Mouse (Mus musculus): ENCODE measurements around the gene H2-Q6. TPM values are rescaled to one million over a fixed set of nuclear protein-coding genes. Genes with fewer than 3 reads are reported as not detected.
A peak's percentile ranks its signal among the peaks of the same experiment; 100 is the strongest.
"Not testable (repeated sequence)": the region's sequence is repeated elsewhere in the genome, so short reads cannot be mapped to it uniquely, and the experiment has no call there.

Gene H2-Q6
- 52.5 and 53.5 TPM in 2 replicates for polyA plus RNA-seq (2012; rRNA removed)

- WGBS = 1% methylated on average over 57 of the region's 66 CpGs
Observed at GRCm38 (mm10) chr17:35424624-35425416, at the start of gene H2-Q6. Gene H2-Q6, plus strand, starts transcription at chr17:35424850.

DNA sequence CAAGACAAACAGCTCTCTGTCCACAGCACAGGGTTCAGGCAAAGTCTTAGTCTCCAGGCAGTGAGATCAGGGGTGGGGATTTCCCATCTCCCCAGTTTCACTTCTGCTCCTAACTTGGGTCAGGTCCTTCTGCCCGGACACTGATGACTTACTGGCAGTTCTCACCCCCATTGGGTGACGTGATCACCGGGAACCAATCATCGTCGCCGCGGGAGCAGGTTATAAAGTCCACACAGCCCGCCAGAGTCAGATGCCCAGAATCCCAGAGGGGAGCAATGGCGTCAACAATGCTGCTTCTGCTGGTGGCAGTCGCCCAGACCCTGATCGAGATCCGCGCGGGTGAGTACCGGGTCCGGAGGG lies 45.3 kb upstream of the H2-Q6 start, which contains the start of gene H2-Q4:
H2-Q4 (plus strand) TSS at position 249 of the 360 bp plus-strand sequence.
- 0% methylated on average over 16 of the region's 16 CpGs for WGBS

More at GRCm38 (mm10) chr17:35424624-35425416, at the start of gene H2-Q6:
- DNase-seq (ENCODE audit: low read depth, low spot score) = peak; percentile 27

GRCm38 (mm10) chr17:35379729-35380451 lies 44.8 kb upstream of the H2-Q6 start:
- DNase-seq (ENCODE audit: low read depth, low spot score) = no peak
- WGBS = 1% methylated on average over 70 of the region's 70 CpGs

More for the DNA sequence above, 45.3 kb upstream of the H2-Q6 start, which contains the start of gene H2-Q4:
- DNase-seq (ENCODE audit: low read depth, low spot score) = peak; percentile 89

- 13% methylated on average over 7 of the region's 7 CpGs for WGBS
- DNase-seq (ENCODE audit: low read depth, low spot score) = not testable (repeated sequence)
Observed at GRCm38 (mm10) chr17:35389796-35390195, 34.9 kb upstream of the H2-Q6 start.

- 76% methylated on average over 2 of the region's 2 CpGs for WGBS
- not testable (repeated sequence) for DNase-seq (ENCODE audit: low read depth, low spot score)
Observed at GRCm38 (mm10) chr17:35392671-35393070, 32.0 kb upstream of the H2-Q6 start.

- 2% methylated on average over 61 of the region's 75 CpGs for WGBS
- DNase-seq (ENCODE audit: low read depth, low spot score) = not testable (repeated sequence)
Observed at GRCm38 (mm10) chr17:35393864-35394800, 30.5 kb upstream of the H2-Q6 start.

DNA sequence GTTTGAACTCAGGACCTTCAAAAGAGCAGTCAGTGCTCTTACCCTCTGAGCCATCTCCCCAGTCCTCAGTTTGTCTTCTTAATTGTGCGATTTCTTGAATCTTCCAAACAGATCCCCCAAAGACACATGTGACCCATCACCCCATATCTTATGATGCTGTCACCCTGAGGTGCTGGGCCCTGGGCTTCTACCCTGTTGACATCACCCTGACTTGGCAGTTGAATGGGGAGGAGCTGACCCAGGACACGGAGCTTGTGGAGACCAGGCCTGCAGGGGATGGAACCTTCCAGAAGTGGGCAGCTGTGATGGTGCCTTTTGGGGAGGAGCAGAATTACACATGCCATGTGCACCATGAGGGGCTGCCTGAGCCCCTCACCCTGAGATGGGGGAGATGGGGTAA lies 27.7 kb upstream of the H2-Q6 start:
- not testable (repeated sequence) for DNase-seq (ENCODE audit: low read depth, low spot score)
- 88% methylated on average over 2 of the region's 2 CpGs for WGBS

GRCm38 (mm10) chr17:35413057-35413456 lies 11.6 kb upstream of the H2-Q6 start:
- no CpG with 5 or more reads among the region's 1 CpGs for WGBS
- not testable (repeated sequence) for DNase-seq (ENCODE audit: low read depth, low spot score)

DNA sequence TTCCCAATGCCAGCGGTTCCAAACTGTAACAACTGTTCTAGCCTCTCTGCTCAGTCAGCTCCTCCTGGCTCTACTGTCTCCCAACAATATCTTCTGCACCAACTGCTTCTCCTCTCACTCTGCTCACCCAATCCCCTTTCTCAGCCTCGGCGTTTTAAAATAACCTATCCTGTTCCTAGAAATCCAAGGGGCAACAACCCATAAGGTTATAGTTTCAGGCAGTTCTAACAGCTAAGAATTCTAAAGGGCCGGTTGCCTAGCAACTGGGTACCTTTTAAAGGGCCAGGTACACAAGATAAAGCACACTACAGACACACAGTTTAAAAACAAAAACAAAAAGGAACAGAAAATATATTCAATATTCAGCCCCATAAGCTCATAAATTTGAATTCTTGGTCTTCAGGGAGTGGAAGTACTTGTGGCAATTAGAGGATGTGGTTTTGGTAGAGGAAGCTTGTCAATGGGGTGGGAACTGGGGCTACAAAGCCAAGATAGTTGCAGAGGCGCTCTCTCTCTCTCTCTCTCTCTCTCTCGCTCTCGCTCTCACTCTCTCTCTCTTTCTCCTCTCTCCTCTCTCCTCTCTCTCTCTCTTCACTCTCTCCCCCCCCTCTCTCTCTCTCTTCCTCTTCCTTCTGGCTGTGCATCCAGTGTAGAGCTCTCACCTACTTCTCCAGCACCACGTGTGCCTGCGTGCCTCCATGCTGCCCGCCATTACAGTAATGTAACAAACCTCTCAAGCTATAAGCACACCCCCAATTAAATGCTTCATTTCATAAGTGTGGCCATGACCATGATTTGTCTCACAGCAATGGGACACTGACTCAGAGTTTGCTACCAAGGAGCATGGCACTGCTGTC lies 9.1 kb upstream of the H2-Q6 start:
- 86% methylated on average over 3 of the region's 10 CpGs for WGBS

GRCm38 (mm10) chr17:35418772-35419171 lies 5.9 kb upstream of the H2-Q6 start:
- no peak for DNase-seq (ENCODE audit: low read depth, low spot score)
- 62% methylated on average over 7 of the region's 7 CpGs for WGBS

More for the DNA sequence above, 9.1 kb upstream of the H2-Q6 start:
- DNase-seq (ENCODE audit: low read depth, low spot score) = not testable (repeated sequence)

- DNase-seq (ENCODE audit: low read depth, low spot score) = not testable (repeated sequence)
- 49% methylated on average over 4 of the region's 4 CpGs for WGBS
Observed at GRCm38 (mm10) chr17:35419564-35419963, 5.1 kb upstream of the H2-Q6 start.

GRCm38 (mm10) chr17:35420206-35420810 lies 4.3 kb upstream of the H2-Q6 start:
- 14% methylated on average over 11 of the region's 11 CpGs for WGBS
- not testable (repeated sequence) for DNase-seq (ENCODE audit: low read depth, low spot score)

DNA sequence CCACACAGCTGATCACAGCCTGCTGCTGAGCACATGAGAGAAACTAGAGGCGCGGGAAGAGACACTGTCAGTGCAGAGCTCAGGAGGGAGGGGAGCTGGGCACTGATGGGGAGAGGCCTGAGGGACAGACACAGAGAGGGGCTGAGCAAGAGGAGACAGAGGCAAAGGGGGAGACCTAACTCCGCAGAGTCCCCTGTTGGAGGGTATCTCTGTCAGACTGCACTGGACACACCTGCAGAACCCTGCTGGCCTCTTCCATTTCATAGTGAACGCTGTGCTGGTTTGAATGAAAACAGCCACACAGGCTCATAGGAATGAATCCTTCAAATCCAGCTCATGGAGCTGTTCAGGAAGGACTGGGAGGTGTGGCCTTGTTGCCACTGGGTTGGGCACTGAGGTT lies 3.3 kb upstream of the H2-Q6 start:
- not testable (repeated sequence) for DNase-seq (ENCODE audit: low read depth, low spot score)
- WGBS = 95% methylated on average over 4 of the region's 4 CpGs

- DNase-seq (ENCODE audit: low read depth, low spot score) = not testable (repeated sequence)
- 91% methylated on average over 5 of the region's 5 CpGs for WGBS
Observed at GRCm38 (mm10) chr17:35422360-35422759, 2.3 kb upstream of the H2-Q6 start.

DNA sequence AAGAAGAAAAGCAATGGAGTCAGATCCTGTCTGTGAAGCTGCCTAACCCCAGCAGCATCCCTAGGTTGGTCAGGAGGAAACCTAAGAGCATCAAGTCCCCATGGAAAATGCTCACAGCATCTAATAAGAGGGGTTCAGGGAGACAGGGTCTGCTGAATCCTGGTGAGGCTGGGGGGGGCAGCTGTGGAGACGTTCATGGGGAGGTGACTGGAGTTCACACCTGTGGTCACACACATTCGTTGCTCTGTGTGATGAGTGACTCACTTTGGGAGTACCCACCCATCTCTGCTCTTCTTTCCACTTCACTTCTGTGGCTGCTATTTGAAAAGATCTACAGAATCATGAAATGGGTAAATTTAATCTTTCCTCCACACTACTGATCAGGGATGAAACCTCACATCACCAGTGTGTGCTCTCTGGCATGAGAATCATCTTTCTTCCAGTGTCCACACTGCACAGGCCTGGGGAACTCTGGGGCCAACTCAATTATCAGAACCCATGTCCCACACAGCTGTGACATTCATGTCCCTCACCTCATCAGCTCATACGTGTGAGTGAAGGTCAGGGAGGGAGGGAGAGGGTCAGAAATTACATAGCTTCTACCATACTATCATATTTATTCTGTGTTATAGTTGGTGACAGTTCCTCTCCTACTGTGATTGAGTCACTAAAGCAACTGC lies 1.4 kb upstream of the H2-Q6 start:
- DNase-seq (ENCODE audit: low read depth, low spot score) = not testable (repeated sequence)
- WGBS = 49% methylated on average over 3 of the region's 3 CpGs

DNA sequence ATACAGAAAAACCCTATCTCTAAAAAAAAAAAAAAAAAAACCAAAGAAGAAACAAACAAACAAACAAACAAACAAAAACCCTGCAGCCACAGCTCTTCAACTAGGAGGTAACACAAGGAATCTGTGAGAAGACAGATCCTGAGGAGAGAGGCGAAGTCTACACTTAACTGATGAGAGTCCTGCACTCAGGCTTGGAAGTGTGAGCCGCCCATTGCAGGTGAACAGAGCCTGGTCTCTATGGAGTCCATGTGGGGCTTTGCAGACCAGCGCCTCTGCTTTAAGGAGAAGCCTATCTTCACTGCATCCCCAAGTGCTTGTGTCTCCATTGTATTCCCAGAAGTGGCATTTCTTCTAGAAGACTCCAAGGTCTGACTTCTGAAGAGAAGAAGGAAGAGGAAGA lies 544 bp upstream of the H2-Q6 start:
- DNase-seq (ENCODE audit: low read depth, low spot score) = not testable (repeated sequence)
- WGBS = 94% methylated on average over 3 of the region's 3 CpGs

GRCm38 (mm10) chr17:35425474-35425873 lies 824 bp downstream of the H2-Q6 start:
- not testable (repeated sequence) for DNase-seq (ENCODE audit: low read depth, low spot score)
- WGBS = 38% methylated on average over 28 of the region's 28 CpGs

DNA sequence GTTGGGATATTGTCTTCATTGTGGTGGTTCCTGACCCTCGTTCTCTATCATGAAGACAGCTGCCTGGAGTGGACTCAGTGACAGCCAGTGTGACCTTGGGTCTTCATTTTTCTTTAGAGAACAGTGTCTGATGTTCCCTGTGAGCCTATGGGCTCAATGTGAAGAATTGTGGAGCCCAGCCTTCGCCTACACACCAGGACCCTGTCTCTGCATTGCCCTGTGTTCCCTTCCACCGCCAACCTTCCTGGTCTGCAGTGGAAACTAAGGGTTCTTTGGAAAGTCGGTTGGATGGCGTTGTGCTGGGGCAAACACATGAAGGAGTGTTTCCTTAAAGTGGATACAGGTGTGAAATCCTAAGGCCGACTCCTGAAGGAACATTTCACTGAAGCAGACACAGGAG lies 4.2 kb downstream of the H2-Q6 start:
- not testable (repeated sequence) for DNase-seq (ENCODE audit: low read depth, low spot score)
- 89% methylated on average over 6 of the region's 6 CpGs for WGBS
